Mouse (Mus musculus) brain, embryonic 18.5 days (tissue): ENCODE measurements at regions not wholly inside any gene's neighbourhood (a gene's known extent, or its start where the extent isn't known, plus 50 kb on each side); places are given as distances from the start of the nearest gene placed in this dataset.
"Not testable (repeated sequence)": the region's sequence is repeated elsewhere in the genome, so short reads cannot be mapped to it uniquely, and the experiment has no call there.

Source experiments
- DNase-seq: peaks from one replicate; pipeline ENCODE4 v3.0.0-alpha.2; 2012; ENCODE audit warnings: low read depth, low spot score

DNA sequence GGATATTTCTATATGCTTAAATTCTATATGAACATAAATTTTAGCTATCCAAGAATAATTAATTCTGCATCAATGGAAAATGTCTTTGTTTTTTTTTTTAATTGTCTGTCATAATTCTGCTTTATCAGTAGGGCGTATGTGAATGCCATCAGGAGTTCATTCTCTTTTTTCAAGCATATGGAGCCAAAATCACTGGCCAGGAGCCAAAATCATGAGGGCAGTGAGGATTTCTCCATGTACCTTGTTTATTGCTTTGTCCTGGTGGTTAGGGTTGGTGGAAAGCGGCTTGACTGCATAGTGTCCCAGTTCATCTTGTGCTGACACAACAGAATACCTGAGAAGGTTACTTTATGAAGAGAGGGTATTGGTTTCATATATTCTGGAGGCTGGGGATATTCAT lies 243.9 kb downstream of the AI429214 start:
- DNase-seq, result no peak

DNA sequence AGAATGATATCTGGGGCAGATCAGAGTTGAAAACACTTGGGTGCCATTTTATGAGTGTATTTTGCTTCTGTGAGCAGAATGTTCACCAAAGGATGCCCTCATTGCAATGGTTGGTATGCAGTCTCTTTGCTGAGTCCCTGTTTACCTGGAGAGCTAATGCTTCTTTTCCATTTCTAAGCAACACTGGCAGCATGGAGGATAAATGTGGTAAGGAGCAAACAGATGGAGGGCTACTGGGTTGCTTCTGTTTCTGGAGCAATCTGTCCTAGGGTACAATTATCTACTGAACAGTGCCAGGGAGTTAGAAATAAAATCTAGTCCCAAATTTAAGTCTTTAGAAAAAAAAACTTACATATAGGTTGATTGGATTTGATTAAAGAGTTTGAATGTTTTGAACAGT lies 245.9 kb downstream of the AI429214 start:
- DNase-seq, result no peak

- DNase-seq, result not testable (repeated sequence)
These were observed 257.8 kb downstream of the AI429214 start for GRCm38 (mm10) chr8:37251234-37251633.

GRCm38 (mm10) chr8:37291069-37291850 lies 297.9 kb downstream of the AI429214 start:
- peak; percentile 55 for DNase-seq
